Mouse (Mus musculus) retina, embryonic 14.5 days (tissue): ENCODE measurements at regions not wholly inside any gene's neighbourhood (a gene's known extent, or its start where the extent isn't known, plus 50 kb on each side); places are given as distances from the start of the nearest gene placed in this dataset.

Experiments used
- DNase-seq: peaks from one replicate; pipeline ENCODE4 v3.0.0-alpha.2; 2015; ENCODE audit warnings: low spot score

- no peak for DNase-seq
Measured at GRCm38 (mm10) chr13:45277842-45278416, 111.6 kb upstream of the Mylip start.

- no peak for DNase-seq
Measured at GRCm38 (mm10) chr13:45281106-45281505, 108.4 kb upstream of the Mylip start.

- no peak for DNase-seq
Measured at GRCm38 (mm10) chr13:45286651-45287050, 102.9 kb upstream of the Mylip start.

- DNase-seq: no peak
Measured at GRCm38 (mm10) chr13:45287217-45287616, 102.3 kb upstream of the Mylip start.

- peak; percentile 69 for DNase-seq
Measured at GRCm38 (mm10) chr13:45289976-45290375, 99.6 kb upstream of the Mylip start.

- DNase-seq: no peak
Measured at GRCm38 (mm10) chr13:45294691-45295090, 94.9 kb upstream of the Mylip start.

- no peak for DNase-seq
Measured at GRCm38 (mm10) chr13:45300610-45301009, 88.9 kb upstream of the Mylip start.

GRCm38 (mm10) chr13:45301191-45301905 lies 88.2 kb upstream of the Mylip start:
- DNase-seq: no peak

GRCm38 (mm10) chr13:45302796-45303195 lies 86.7 kb upstream of the Mylip start:
- peak; percentile 67 for DNase-seq

GRCm38 (mm10) chr13:45306177-45306576 lies 83.4 kb upstream of the Mylip start:
- no peak for DNase-seq

GRCm38 (mm10) chr13:45307226-45307625 lies 82.3 kb upstream of the Mylip start:
- no peak for DNase-seq

- no peak for DNase-seq
Measured at GRCm38 (mm10) chr13:45319646-45320045, 69.9 kb upstream of the Mylip start.

- DNase-seq: no peak
Measured at GRCm38 (mm10) chr13:45325736-45326293, 63.7 kb upstream of the Mylip start.

GRCm38 (mm10) chr13:45326751-45327150 lies 62.8 kb upstream of the Mylip start:
- DNase-seq: no peak

GRCm38 (mm10) chr13:45330561-45330960 lies 59.0 kb upstream of the Mylip start:
- DNase-seq: no peak

- DNase-seq: no peak
Measured at GRCm38 (mm10) chr13:45332031-45332430, 57.5 kb upstream of the Mylip start.

- DNase-seq: no peak
Measured at GRCm38 (mm10) chr13:45333634-45334033, 55.9 kb upstream of the Mylip start.
